Mouse (Mus musculus): ENCODE results near the gene Cd8a. TPM values are rescaled to one million over a fixed set of nuclear protein-coding genes. Genes with fewer than 3 reads are reported as not detected.

Gene Cd8a
- polyA plus RNA-seq, 1 experiment from 2014 or later: 1.6 TPM

DNA sequence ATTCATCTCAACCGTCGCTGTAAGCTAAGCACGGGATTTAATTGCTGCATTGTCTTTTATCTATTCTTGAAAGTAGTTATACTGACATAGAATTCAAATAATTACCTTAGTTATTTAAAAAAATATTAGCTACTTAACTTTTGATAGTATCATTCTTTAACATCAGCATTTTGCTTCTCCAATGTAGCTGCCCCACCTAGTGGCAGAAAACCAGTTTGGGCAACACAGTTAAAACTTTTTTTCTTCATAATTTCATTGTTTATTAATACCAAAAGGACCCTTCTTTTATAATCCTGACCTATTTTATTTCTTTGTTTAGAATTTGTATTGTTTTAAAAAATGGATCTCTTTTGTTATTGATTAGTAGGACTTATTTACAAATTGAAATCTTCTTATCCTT is 49.9 kb downstream of the Cd8a start:
- WGBS: 90% methylated on average over 3 of the region's 3 CpGs
- ATAC-seq (replicated peaks; ENCODE audit: low FRiP score, low read depth) (no peak), DNase-seq (ENCODE audit: low spot score) (peak; percentile 27)
- Histone ChIP-seq H3K9ac (ENCODE audit: low read depth, low read length) (no peak overlapping the region), H3K36me3 (ENCODE audit: insufficient read depth, low read length) (peaks cover 5% of the 10 kb centered on the region; the same call in 1 of the 2 replicates), H3K4me2 (ENCODE audit: low read length) (no peak overlapping the region), H3K27ac (no peak overlapping the region), H3K27me3 (ENCODE audit: insufficient read depth, low read length) (no peaks in the 10 kb centered on the region), H3K4me1 (replicated peaks; ENCODE audit: insufficient read depth, low read length) (no peaks in the 10 kb centered on the region), H3K9me3 (replicated peaks; ENCODE audit: low read length) (no peaks in the 10 kb centered on the region), H3K4me3 (replicated peaks; ENCODE audit: low read depth, low read length) (no peak overlapping the region)
- peak; percentile 67 for TF ChIP-seq CTCF (IDR thresholded peaks at IDR 0.05; ENCODE audit: low read depth)

DNA sequence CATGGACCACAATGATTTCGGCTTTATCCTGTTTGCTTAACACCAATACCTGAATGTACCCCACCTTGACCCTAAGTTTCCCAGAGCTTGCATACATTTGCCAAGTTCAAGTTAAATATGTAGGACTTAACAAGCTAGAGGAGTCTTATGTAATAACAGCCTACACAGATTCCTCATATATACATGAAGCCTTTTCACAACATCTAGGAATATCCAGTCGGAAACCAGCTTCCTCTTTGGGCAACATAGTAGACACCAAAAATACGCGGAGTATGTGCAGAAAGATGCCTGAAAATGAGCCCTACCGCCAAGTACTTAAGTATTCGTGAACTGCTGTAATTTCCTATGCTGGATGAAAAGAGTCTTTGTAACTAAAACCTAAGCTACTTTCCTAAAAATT is 52.5 kb downstream of the Cd8a start:
- Histone ChIP-seq H3K9me3 (replicated peaks; ENCODE audit: low read length) (no peaks in the 10 kb centered on the region), H3K27me3 (ENCODE audit: insufficient read depth, low read length) (no peaks in the 10 kb centered on the region), H3K9ac (ENCODE audit: low read depth, low read length) (no peak overlapping the region), H3K4me2 (ENCODE audit: low read length) (no peak overlapping the region), H3K4me3 (replicated peaks; ENCODE audit: low read depth, low read length) (no peak overlapping the region), H3K27ac (no peak overlapping the region), H3K4me1 (replicated peaks; ENCODE audit: insufficient read depth, low read length) (no peaks in the 10 kb centered on the region), H3K36me3 (ENCODE audit: insufficient read depth, low read length) (peaks cover 5% of the 10 kb centered on the region; the same call in 1 of the 2 replicates)
- DNase-seq (ENCODE audit: low spot score) (no peak), ATAC-seq (replicated peaks; ENCODE audit: low FRiP score, low read depth) (no peak)
- no peak for TF ChIP-seq CTCF (IDR thresholded peaks at IDR 0.05; ENCODE audit: low read depth)
- WGBS: 91% methylated on average over 6 of the region's 6 CpGs

- no peak overlapping the region for H3K27ac ChIP-seq
- ATAC-seq (replicated peaks; ENCODE audit: low FRiP score, low read depth) (no peak), DNase-seq (ENCODE audit: low spot score) (no peak)
- no peaks in the 10 kb centered on the region for H3K9me3 ChIP-seq (replicated peaks; ENCODE audit: low read length)
- H3K4me3 ChIP-seq (replicated peaks; ENCODE audit: low read depth, low read length): no peak overlapping the region
- 68% methylated on average over 4 of the region's 4 CpGs for WGBS
- no peaks in the 10 kb centered on the region for H3K27me3 ChIP-seq (ENCODE audit: insufficient read depth, low read length)
- no peak overlapping the region for H3K4me2 ChIP-seq (ENCODE audit: low read length)
- no peaks in the 10 kb centered on the region for H3K4me1 ChIP-seq (replicated peaks; ENCODE audit: insufficient read depth, low read length)
- H3K36me3 ChIP-seq (ENCODE audit: insufficient read depth, low read length): peaks cover 5% of the 10 kb centered on the region; the same call in 1 of the 2 replicates
- no peak overlapping the region for H3K9ac ChIP-seq (ENCODE audit: low read depth, low read length)
- TF ChIP-seq CTCF (IDR thresholded peaks at IDR 0.05; ENCODE audit: low read depth): no peak
Measured at GRCm38 (mm10) chr6:71427996-71428725, 54.9 kb downstream of the Cd8a start.

Other genes with a start within 250 kb of the Cd8a start
- gene Thnsl2, start 229.0 kb upstream of the Cd8a start, polyA plus RNA-seq (2015; fragmentation: Nextera tagmentation; extraction: Ambion mirVana): 99.3 and 110 TPM in 2 replicates
- gene Fabp1, start 173.6 kb upstream of the Cd8a start, polyA plus RNA-seq (2015; fragmentation: Nextera tagmentation; extraction: Ambion mirVana): 2.4 and 2.9 TPM in 2 replicates
- 90.7 and 93.1 TPM in 2 replicates for gene Krcc1, start 101.8 kb upstream of the Cd8a start, polyA plus RNA-seq (2015; fragmentation: Nextera tagmentation; extraction: Ambion mirVana)
- 0.12 and 0.36 TPM in 2 replicates for gene Smyd1, start 51.2 kb upstream of the Cd8a start, polyA plus RNA-seq (2015; fragmentation: Nextera tagmentation; extraction: Ambion mirVana)
- 0.12 TPM in 1 of 2 replicates, not detected in the other for gene Cd8b1, start 50.6 kb upstream of the Cd8a start, polyA plus RNA-seq (2015; fragmentation: Nextera tagmentation; extraction: Ambion mirVana)
- gene Rmnd5a, start 67.2 kb downstream of the Cd8a start, polyA plus RNA-seq (2015; fragmentation: Nextera tagmentation; extraction: Ambion mirVana): 14.7 and 15.4 TPM in 2 replicates
- 19.9 and 22.2 TPM in 2 replicates for gene Rnf103, start 120.5 kb downstream of the Cd8a start, polyA plus RNA-seq (2015; fragmentation: Nextera tagmentation; extraction: Ambion mirVana)
- 81.4 and 83.1 TPM in 2 replicates for gene Chmp3, start 170.4 kb downstream of the Cd8a start, polyA plus RNA-seq (2015; fragmentation: Nextera tagmentation; extraction: Ambion mirVana)